Mouse (Mus musculus) neutrophil, adult 5-6 weeks (primary cell): ENCODE data around the gene Dkk1. TPM values are rescaled to one million over a fixed set of nuclear protein-coding genes. Genes with fewer than 3 reads are reported as not detected.
"Not testable (repeated sequence)": the region's sequence is repeated elsewhere in the genome, so short reads cannot be mapped to it uniquely, and the experiment has no call there.

ENCODE experiments used
- ATAC-seq: fragments of 151-379, 151-347 bp; 2 replicates; pipeline ENCODE4 v1.8.0; 2017; ENCODE audit warnings: mild to moderate bottlenecking, moderate TSS enrichment; ENCODE audit not compliant: insufficient number of reproducible peaks, poor library complexity, low FRiP score, severe bottlenecking; ENCODE audit errors: extremely low read depth
- total RNA-seq: library from RNA; stranded (forward); fragments of 200-1000 nt; gene quantifications from 2 replicates; pipeline ENCODE4 v1.2.3, GENCODE M21; 2017

Dkk1 gene
- total RNA-seq: not detected in 2 replicates

DNA sequence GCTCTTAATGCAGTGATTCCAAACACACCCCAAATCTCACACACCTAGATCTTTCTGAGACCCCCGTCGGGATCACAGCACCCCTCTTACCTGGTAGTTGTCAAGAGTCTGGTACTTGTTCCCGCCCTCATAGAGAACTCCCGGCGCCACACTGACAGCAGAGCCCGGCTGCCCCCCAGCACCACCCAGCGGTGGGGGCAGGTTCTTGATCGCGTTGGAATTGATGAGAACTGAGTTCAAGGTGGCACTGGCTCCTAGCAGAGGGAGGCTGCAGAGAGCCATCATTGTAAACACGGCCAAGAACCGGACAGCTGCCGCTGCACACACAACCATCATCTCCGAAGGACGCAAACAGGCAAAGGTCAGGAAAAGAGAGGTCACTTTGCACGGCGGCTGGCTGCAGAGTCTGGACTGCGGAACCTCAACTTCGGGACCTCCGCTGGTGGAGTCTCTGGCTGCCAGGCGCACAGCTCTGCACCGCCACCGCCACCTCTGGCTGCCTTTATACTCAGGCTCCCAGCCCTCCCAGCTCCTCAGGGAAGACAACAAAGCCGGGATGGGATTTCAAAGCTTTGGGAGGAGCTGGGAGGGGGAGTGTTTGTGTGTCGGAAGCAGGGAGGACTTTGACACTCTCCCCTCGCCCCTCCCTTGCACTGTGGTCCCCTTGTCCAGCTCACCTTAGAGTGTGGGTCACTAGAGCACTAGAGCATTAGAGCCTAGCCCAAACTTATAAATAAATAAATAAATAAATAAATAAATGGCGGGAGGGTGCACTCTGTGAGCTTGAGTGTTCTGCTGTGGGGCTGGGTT is at the start of gene Dkk1:
Gene Dkk1 (minus strand): TSS at position 622 of the 810 bp plus-strand sequence.
- no peak for ATAC-seq

DNA sequence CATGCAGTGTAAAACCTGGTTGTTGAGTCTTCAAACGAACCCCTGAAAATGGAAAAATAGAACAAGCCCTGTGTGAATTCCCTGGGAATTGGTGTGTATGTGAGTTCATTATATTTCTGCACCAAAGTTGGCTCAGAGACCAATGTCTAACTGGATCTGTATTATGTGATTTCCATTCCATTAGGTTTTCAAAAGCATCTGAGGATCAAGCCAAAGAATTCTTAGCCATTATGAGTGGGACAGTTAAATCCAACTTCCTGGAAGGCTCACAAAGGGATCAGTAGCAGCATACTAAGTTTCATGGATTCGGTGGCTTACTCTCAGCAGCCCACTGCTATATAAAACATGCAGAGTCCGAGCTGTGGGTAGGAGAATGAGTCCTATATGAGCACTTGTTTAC is 36.9 kb upstream of the Dkk1 start:
- no peak for ATAC-seq

DNA sequence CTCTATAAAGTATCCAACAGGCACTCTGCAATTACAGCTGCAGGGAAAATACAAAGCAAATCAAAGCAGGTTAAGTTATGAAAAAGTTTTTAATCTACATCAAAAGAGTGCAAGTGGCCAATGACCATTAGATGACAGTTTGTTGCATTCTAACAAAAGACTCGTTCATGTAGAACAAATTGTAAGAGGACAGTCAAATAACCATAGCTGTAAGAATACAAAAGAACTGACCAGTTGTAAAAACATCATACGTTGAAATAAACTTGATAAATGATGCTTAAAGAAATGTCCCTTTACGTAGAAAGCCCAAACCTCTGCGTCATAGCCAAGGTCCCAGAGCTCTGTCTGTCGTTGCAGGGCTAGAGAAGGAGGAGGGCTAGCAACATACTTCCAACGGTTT is 15.1 kb upstream of the Dkk1 start:
- ATAC-seq: no peak

DNA sequence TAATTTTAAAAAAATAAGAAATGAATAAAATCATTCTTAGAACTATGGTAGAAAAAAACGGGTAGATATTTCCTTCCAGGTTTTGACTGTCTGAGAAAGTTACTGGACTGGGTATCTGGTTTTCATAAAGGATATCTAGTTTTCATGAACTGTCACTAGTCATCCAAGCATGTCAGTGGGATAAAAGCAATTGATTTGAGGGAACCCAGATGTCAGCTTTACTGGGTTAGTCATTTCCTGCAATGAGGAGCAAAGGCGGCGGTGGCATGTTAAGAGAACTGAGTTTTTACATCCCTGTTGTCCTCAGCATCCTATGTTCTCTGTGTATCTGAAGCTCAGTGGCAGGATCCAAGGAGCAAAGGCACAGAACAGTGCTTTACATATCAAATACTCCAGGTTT is 14.4 kb upstream of the Dkk1 start:
- ATAC-seq: no peak

DNA sequence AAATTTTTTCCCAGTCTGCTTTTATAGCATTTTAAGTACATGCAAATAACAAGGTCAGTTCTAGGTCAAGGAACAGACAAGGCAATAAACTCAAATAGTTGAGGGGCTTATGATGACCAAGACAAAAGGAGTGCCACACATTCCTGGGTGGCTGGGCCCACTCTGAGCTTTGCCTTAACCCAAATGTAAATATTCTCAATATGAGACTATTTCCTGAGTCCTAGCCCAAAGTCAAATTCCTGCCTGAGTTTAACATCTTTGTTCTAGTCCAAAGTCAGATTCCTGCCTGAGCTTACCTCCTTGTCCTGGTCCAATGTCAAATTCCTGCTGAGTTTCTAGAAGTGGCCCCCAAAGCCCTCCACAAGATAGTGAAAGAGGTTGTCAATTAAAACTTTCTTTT is 8.6 kb upstream of the Dkk1 start:
- ATAC-seq: no peak

DNA sequence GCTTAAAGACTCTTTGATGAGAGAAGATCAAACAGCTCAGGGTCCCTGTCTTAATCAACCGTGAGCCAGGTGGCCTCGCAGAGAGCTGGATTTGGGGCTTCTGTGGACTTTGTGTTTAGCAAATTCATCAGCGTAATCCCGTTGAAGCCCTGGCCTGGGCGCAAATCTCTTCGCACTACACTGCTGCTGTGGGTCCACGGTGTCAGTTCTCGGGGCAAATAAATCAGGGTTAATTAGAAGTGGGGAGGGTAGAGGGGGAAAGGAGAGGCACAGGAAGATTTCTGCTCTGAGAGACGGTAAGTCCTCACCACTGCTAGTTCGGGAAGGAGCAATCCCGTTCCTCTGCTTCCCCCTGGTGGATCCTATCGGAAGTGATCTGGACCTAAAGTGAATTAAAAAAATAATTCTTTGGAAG is 5.0 kb upstream of the Dkk1 start:
- no peak for ATAC-seq

DNA sequence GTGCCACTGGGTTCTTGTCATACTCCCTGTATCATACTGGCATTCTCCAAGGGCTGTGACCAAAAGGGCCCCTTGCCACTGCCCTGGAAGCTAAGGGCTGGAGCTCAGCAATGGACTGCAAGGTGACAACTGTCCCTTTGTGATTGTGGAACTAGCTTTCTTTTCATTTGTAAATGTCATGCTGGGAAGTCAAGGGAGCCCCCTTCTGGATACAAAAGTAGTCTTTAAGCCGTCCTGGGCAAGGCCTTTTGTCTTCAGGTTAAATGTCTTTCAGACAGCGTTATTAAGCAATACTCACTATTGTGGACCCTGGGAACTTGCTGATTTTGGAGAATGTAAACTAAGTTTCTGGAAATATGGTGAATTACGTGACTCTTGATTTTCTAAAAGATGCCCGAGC is 4.3 kb upstream of the Dkk1 start:
- ATAC-seq: no peak

- ATAC-seq: no peak
Measured at GRCm38 (mm10) chr19:30552260-30552659, 2.8 kb upstream of the Dkk1 start.

DNA sequence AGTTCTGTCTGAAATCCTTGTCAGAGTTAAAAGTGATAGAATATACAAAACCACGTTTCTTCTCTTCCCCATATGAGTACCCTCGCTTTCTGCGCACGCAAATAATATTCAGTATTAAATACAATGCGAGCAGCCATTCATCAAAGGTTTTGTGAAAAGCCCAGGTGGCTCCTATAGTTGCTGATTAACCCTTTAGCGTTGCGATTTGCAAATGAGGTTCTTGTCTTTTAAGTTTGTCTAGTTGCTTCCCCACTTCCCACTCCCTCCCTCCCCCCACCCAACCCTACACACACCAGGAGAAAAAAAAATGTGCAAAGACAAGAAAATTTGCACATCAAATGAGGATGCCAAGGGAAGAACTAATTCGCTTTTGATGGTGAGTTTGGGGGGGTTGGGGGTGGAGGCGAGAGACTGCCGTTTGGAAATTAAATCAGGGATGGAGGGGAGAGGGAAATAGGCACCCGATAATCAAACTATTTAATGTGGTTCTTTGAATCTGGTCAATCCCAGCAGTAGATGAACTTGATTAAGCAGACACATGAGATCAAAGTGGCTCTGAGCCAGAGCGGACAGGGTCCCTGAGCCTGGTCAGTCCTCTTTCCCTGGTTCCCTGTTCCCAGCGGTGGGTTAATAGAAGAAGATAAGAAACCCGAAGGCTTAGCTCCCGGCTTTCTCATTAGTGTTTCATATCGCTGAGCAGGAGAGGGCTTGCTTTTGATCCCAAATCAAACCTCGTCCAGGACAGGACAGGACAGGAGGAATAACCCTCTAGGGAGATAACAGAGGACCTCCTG is 586 bp upstream of the Dkk1 start:
- ATAC-seq: no peak

DNA sequence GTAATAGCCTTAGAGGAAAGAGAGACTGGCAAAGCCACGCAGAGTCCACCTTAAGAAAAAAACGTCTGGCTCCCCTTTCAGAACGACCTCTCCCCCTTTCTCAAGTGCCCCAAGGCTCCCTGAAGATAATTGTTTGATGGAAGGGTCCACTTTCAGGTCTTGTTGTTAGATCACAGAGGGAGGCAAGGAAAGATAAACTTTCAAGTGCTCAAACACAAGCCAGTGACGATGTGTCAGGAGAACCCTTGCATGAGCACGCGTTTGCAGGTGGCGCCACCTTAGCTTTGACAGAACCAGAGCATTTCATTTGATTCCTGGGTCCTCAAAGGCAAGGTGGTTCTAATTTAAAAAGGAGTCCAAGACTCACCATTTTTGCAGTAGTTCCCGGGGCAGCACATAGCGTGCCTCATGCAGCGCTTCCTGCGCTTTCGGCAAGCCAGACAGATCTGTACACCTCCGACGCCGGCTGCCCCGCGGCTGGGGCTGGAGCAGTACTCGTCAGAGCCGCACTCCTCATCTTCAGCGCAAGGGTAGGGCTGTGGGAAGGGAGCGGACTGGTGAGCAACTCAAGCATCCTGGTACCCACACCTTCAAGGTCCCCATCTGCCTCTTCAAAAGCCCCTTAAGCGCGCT is 938 bp downstream of the Dkk1 start:
- ATAC-seq: no peak

DNA sequence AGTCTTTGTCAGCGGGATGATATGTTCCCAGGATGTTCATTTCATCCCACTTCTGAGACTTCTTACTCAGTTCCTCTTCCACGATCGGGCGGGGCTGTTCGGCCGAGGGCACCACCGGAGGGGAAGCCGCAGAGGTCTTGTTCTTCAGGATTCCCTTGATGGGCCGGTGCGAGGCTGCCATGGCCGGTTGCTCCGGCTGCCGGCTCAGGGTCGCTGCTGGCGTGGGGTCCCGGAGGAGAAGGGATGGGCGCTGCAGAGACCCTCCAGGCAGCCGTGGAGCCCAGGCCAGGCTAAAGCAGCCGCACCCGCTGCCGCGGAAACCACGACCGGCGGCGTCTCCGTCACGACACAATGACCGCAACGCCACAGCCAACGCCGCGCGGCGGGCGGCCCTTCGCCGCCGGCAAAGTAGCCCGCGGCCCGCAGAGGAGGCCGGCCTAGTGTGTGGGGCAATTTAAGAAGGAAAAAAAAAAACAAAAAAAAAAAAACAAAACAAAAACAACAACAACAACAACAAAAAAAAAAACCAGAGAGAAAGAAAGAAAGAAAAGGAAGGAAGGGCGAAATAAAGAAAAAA is 10.0 kb downstream of the Dkk1 start:
- not testable (repeated sequence) for ATAC-seq

DNA sequence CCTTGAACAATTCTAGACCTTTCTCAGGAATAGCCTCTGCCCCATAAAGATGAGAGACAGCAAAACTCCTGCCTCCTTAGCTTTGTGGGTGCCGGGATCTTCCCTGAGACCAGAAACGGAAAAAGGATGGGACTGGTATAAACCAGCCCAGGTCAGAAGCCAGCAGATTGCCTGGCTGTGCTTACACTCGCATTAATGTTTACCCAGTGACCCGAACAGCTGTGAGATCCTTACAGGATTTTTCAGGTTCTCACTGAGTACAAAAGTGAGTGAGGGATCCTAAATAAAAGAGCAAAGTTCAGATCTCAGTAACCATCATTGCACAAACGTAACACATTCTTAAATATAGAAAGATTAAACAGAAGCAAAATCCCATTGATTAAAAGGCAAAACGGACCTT is 32.7 kb downstream of the Dkk1 start:
- ATAC-seq: no peak

DNA sequence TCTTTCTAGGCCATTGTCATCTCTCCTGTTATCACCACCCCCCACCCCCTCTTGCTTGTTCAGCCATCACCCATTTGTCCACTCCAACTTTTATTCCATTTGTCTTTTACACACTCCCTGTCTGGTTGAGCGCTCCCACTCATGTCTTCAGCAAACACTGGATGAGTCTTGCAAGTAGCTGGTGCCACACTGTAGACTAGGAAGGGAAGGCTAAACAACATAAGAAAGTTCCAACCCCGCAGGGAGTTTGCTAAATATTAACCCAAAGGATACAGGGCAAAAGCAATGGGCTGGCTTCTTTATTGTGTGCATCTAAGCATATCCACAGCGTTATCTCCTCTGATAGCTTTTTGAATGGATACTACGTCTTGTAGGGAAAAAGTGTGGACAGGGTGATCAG is 39.0 kb downstream of the Dkk1 start:
- ATAC-seq: no peak

DNA sequence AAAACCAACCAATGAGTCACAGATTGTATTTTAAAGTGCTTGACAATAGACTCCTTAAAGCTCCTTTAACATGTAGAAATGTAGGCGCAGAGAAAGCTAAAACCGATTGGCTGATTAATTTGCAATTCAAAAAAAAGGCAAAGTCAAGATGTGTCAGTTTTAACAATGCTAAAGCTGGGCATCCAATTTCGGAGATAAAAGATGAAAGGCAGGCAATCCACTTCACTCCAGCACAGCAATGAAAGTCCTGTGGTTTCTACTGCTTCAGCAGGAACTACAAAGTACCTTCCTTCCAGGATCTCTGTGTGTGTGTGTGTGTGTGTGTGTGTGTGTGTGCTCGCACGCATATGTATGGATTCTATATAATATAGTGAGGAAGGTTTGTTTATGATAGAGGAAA is 44.0 kb downstream of the Dkk1 start:
- ATAC-seq: no peak
